Mouse (Mus musculus) bone marrow macrophage, adult 2 months (primary cell): ENCODE results near the gene H1foo.

ENCODE experiments used
- CTCF ChIP-seq: IDR thresholded peaks from 2 replicates; pipeline ENCODE4 v1.5.1; 2012; ENCODE audit warnings: low read depth, mild to moderate bottlenecking, low read length, moderate library complexity
- POLR2A ChIP-seq: IDR thresholded peaks from 2 replicates; pipeline ENCODE4 v1.6.1; 2012; ENCODE audit warnings: mild to moderate bottlenecking, low read depth, low read length, borderline replicate concordance

DNA sequence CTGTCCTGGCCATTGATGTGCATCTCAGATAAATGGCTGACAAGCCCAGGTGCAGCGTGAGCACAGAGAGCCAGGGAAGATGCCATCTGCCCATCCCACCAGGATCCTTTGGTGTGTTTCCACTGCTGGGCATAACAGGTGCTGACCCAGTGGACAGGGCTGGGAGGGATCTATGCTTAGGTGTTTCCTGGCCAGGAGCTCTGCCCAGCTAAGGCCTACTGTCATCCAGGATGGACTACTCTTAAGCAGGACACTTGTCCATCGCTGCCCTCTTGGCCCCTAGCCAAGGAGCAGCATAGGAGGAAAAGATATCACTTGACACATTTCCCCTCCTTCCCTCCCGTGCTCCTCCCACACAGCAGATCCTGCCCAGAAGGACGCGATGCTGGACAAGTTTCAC lies 28.1 kb upstream of the H1foo start:
- TF ChIP-seq CTCF (no peak), POLR2A (no peak)
